Mouse (Mus musculus) CH12.LX (cell line): ENCODE results near the gene Tbc1d9b. TPM values are rescaled to one million over a fixed set of nuclear protein-coding genes. Genes with fewer than 3 reads are reported as not detected.

Experiments
- DNase-seq: peaks from one replicate; pipeline ENCODE4 v3.0.0-alpha.2; 2013; ENCODE audit errors: extremely low read depth
- H3K27ac ChIP-seq: 2 replicates; pipeline ENCODE4 v1.5.1; 2012; ENCODE audit warnings: low read depth, mild to moderate bottlenecking, control low read depth, moderate library complexity; ENCODE audit not compliant: insufficient read depth
- H3K27me3 ChIP-seq: replicated peaks from 2 replicates; pipeline ENCODE3; 2012; ENCODE audit warnings: inconsistent platforms
- H3K36me3 ChIP-seq, 2 experiments: replicated peaks in 1 of 2; 2 replicates each; pipeline versions ENCODE3 to v1.6.1; 2012; ENCODE audit warnings: inconsistent platforms in 1 of 2, low read length in 1 of 2, mild to moderate bottlenecking in 1 of 2, mixed read lengths in 1 of 2, moderate library complexity in 1 of 2; ENCODE audit not compliant: control insufficient read depth in 1 of 2, insufficient read depth in 1 of 2
- H3K4me1 ChIP-seq, 2 experiments: 2 replicates each; pipeline ENCODE4 v1.6.1; 2012; ENCODE audit warnings: inconsistent platforms in 1 of 2, moderate library complexity in 1 of 2; ENCODE audit not compliant: insufficient read depth in 2 of 2, control insufficient read depth in 1 of 2
- H3K4me2 ChIP-seq: 2 replicates; pipeline ENCODE4 v1.6.1; 2012; ENCODE audit warnings: low read depth, mild to moderate bottlenecking, control low read depth; ENCODE audit not compliant: poor library complexity, insufficient read depth, severe bottlenecking
- H3K4me3 ChIP-seq, 3 experiments: fragments of 150-350 bp in 1 of 3; sonication (generic) in 1 of 3; replicated peaks in 1 of 3; 2 replicates each; pipeline versions ENCODE3 to v1.5.1; 2011 to 2012; ENCODE audit warnings: low read depth in 2 of 3, low read length in 2 of 3, mild to moderate bottlenecking in 2 of 3, moderate library complexity in 2 of 3, control low read depth in 1 of 3, improper control_type of control experiment in 1 of 3, inconsistent platforms in 1 of 3, mixed read lengths in 1 of 3; ENCODE audit not compliant: poor library complexity in 1 of 3
- H3K79me2 ChIP-seq: replicated peaks from 2 replicates; pipeline ENCODE4 v1.6.1; 2012; ENCODE audit warnings: mild to moderate bottlenecking, moderate library complexity; ENCODE audit not compliant: control insufficient read depth, poor library complexity, insufficient read depth, severe bottlenecking; ENCODE audit errors: extremely low read depth
- H3K9ac ChIP-seq: 2 replicates; pipeline ENCODE4 v1.6.1; 2012; ENCODE audit warnings: low read depth, mild to moderate bottlenecking, control low read depth, moderate library complexity; ENCODE audit not compliant: insufficient read depth
- H3K9me3 ChIP-seq: replicated peaks from 2 replicates; pipeline ENCODE3; 2012; ENCODE audit warnings: low read length, inconsistent platforms, mixed read lengths
- BHLHE40 ChIP-seq: IDR thresholded peaks from 2 replicates; pipeline ENCODE4 v1.6.1; 2011; ENCODE audit warnings: mild to moderate bottlenecking, low read depth, low read length, improper control_type of control experiment
- CHD1 ChIP-seq: IDR thresholded peaks from 2 replicates; pipeline ENCODE4 v1.6.1; 2012; ENCODE audit warnings: low read depth, low read length, improper control_type of control experiment, inconsistent platforms
- ELF1 ChIP-seq: IDR thresholded peaks from 2 replicates; pipeline ENCODE4 v1.6.1; 2014; ENCODE audit warnings: low read depth, mild to moderate bottlenecking, inconsistent platforms, low read length, improper control_type of control experiment
- EP300 ChIP-seq: IDR thresholded peaks from 2 replicates; pipeline ENCODE4 v1.6.1; 2011; ENCODE audit warnings: low read length, improper control_type of control experiment
- ETS1 ChIP-seq: conservative IDR thresholded peaks from 2 replicates; pipeline ENCODE4 v1.6.1; 2012; ENCODE audit warnings: low read depth, mild to moderate bottlenecking, inconsistent platforms, low read length, improper control_type of control experiment, moderate library complexity
- IRF4 ChIP-seq: IDR thresholded peaks from 2 replicates; pipeline ENCODE4 v1.6.1; 2014; ENCODE audit warnings: low read depth, mild to moderate bottlenecking, inconsistent platforms, low read length, improper control_type of control experiment
- JUN ChIP-seq: IDR thresholded peaks from 2 replicates; pipeline ENCODE4 v1.6.1; 2011; ENCODE audit warnings: low read depth, mild to moderate bottlenecking, low read length, improper control_type of control experiment, moderate library complexity; ENCODE audit not compliant: insufficient read depth
- JUND ChIP-seq: conservative IDR thresholded peaks from 2 replicates; pipeline ENCODE4 v1.6.1; 2011; ENCODE audit warnings: low read depth, low read length, improper control_type of control experiment
- KAT2A ChIP-seq: IDR thresholded peaks from 2 replicates; pipeline ENCODE4 v1.6.1; 2012; ENCODE audit warnings: low read length, improper control_type of control experiment, inconsistent platforms; ENCODE audit not compliant: insufficient replicate concordance
- MAFK ChIP-seq: IDR thresholded peaks from 2 replicates; pipeline ENCODE4 v1.6.1; 2011; ENCODE audit warnings: low read length, improper control_type of control experiment; ENCODE audit not compliant: insufficient replicate concordance
- MAX ChIP-seq: IDR thresholded peaks from 2 replicates; pipeline ENCODE4 v1.6.1; 2011; ENCODE audit warnings: low read length, improper control_type of control experiment
- MAZ ChIP-seq: IDR thresholded peaks from 2 replicates; pipeline ENCODE4 v1.6.1; 2012; ENCODE audit warnings: low read depth, mild to moderate bottlenecking, inconsistent platforms, low read length, improper control_type of control experiment, moderate library complexity
- MXI1 ChIP-seq: IDR thresholded peaks from 2 replicates; pipeline ENCODE4 v1.6.1; 2011; ENCODE audit warnings: mild to moderate bottlenecking, low read depth, low read length, improper control_type of control experiment
- MYC ChIP-seq: IDR thresholded peaks from 2 replicates; pipeline ENCODE4 v1.6.1; 2011; ENCODE audit warnings: low read depth, mild to moderate bottlenecking, improper control_type of control experiment, low read length
- NELFE ChIP-seq: IDR thresholded peaks from 2 replicates; pipeline ENCODE4 v1.6.1; 2011; ENCODE audit warnings: low read depth, low read length, improper control_type of control experiment
- POLR2A ChIP-seq: IDR thresholded peaks from 2 replicates; pipeline ENCODE4 v1.6.1; 2011; ENCODE audit warnings: low read depth, mild to moderate bottlenecking, improper control_type of control experiment, low read length
- SMC3 ChIP-seq: IDR thresholded peaks from 2 replicates; pipeline ENCODE4 v1.6.1; 2011; ENCODE audit warnings: low read depth, low read length, improper control_type of control experiment
- TCF12 ChIP-seq: IDR thresholded peaks from 2 replicates; pipeline ENCODE4 v1.6.1; 2014; ENCODE audit warnings: low read depth, mild to moderate bottlenecking, inconsistent platforms, low read length, improper control_type of control experiment
- USF1 ChIP-seq: IDR thresholded peaks from 2 replicates; pipeline ENCODE4 v1.6.1; 2014; ENCODE audit warnings: low read depth, mild to moderate bottlenecking, inconsistent platforms, low read length, improper control_type of control experiment
- USF2 ChIP-seq: conservative IDR thresholded peaks from 2 replicates; pipeline ENCODE4 v1.6.1; 2011; ENCODE audit warnings: low read depth, low read length, improper control_type of control experiment
- ZKSCAN1 ChIP-seq: IDR thresholded peaks from 2 replicates; pipeline ENCODE4 v1.6.1; 2012; ENCODE audit warnings: low read depth, inconsistent platforms, low read length, improper control_type of control experiment, borderline replicate concordance
- ZNF384 ChIP-seq: IDR thresholded peaks from 2 replicates; pipeline ENCODE4 v1.6.1; 2012; ENCODE audit warnings: low read depth, low read length, improper control_type of control experiment, inconsistent platforms
- dilution Hi-C: fragments of 300-500 bp; cut with MboI; formaldehyde crosslinking; loops from 2 replicates; pipeline ENCODE4 v1.14.3; 2020; ENCODE audit warnings: low sequenced_read_pairs; ENCODE audit not compliant: extremely low pct_unique_long_range_greater_than_20kb, extremely low pct_ligation_motif_present
- in situ Hi-C: fragments of 300-500 bp; cut with MboI; formaldehyde crosslinking; loops from 3 replicates; pipeline ENCODE4 v1.14.3; 2019; ENCODE audit warnings: low sequenced_read_pairs, low pct_ligation_motif_present, low pct_unique_long_range_greater_than_20kb, mixed read lengths
- polyA plus RNA-seq: library from polyadenylated mRNA; unstranded; fragments of >175 nt; gene quantifications from 2 replicates; pipeline ENCODE4 v1.2.1, GENCODE M21; 2012; ENCODE audit warnings: low read depth; ENCODE audit not compliant: insufficient read length
- total RNA-seq, 2 experiments: library from RNA; depleted of rRNA; stranded (reverse); fragments of 300-350 nt in 1 of 2; fragments of >200 nt in 1 of 2; gene quantifications; 2 replicates each; pipeline ENCODE4 v1.2.3; 2012 to 2014

Tbc1d9b gene
- total and polyA plus RNA-seq, 3 experiments = 14.1 to 28.6 (median 27.9) TPM

DNA sequence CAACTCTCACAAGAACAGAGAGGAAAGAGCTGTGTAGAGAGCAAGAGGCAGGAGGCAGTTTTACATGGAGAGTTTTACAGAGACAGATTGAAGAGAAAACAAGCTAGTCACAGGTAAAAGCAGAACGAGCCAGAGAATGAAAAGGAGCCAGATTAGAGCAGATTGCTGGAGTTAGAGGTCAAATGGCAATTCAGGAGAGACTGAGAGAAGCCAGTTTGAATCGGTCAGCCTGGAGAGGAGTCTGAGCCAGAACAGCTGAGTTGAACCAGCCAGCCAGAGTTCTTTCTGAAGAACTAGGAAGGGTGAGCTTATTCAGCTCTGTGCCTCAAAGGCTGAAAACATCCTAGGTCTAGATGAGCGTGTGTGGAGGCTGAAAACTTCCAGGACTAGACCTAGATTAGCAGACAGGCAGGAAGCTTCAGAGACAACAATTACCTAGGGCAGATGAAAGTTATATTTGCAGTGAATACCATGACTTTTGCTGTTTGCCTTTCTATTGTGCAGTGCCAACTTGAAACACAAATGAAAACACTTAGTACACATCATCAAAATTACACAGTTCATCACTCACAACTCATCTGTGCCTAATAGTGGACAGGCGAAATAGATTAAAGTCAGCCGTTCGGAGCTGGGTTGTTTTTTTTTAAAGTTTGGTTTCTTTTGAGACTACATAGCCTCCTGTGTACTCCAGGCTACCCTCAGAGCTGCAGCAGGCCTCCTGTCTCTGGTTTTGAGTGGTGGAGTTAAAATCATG, 49.5 kb downstream of the Tbc1d9b start:
- Histone ChIP-seq H3K79me2 (no peaks in the 10 kb centered on the region), H3K9me3 (no peaks in the 10 kb centered on the region), H3K27ac (no peak overlapping the region), H3K9ac (no peak overlapping the region), H3K4me1 (peaks cover 8 to 51% of the 10 kb centered on the region in 2 experiments), H3K27me3 (no peaks in the 10 kb centered on the region), H3K36me3 (peaks cover 34 to 72% of the 10 kb centered on the region in 2 experiments), H3K4me2 (no peak overlapping the region), H3K4me3 (no peak overlapping the region)
- dilution Hi-C loops (no loop called here), in situ Hi-C loops (no loop called here)
- no peak for TF ChIP-seq MYC
- no peak for TF ChIP-seq MXI1
- no peak for TF ChIP-seq NELFE
- TF ChIP-seq ELF1 = no peak
- TF ChIP-seq ZNF384 = no peak
- TF ChIP-seq ZKSCAN1 = no peak
- TF ChIP-seq MAZ = no peak
- TF ChIP-seq JUN = no peak
- TF ChIP-seq JUND = no peak
- no peak for TF ChIP-seq TCF12
- TF ChIP-seq KAT2A = no peak
- no peak for TF ChIP-seq MAX
- TF ChIP-seq CHD1 = no peak
- TF ChIP-seq USF2 = no peak
- no peak for TF ChIP-seq BHLHE40
- TF ChIP-seq SMC3 = no peak
- no peak for DNase-seq

DNA sequence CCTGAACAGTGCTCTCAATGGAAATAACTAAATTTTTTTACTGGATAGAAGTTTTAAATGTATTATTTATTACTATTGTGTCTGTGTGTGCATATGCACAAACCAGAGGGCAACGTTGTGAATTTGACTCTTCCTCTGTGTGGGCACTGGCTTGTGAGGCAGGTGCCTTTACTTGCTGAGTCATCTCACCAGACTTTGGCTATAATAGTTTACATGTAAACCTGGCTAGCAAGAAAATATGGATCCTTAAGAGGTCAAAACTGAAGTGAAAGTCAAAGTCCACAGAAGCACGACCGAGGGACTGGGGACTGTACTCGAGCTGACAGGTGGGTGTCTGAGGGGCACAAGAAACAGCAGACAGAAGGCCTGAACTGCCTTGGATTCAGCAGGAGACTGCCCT, 51.5 kb downstream of the Tbc1d9b start:
- Histone ChIP-seq H3K36me3 (peaks cover 34 to 75% of the 10 kb centered on the region in 2 experiments), H3K4me3 (no peak overlapping the region), H3K4me1 (peaks cover 4 to 48% of the 10 kb centered on the region in 2 experiments), H3K9ac (no peak overlapping the region), H3K27me3 (no peaks in the 10 kb centered on the region), H3K27ac (peak overlapping the region; percentile 40), H3K9me3 (no peaks in the 10 kb centered on the region), H3K79me2 (no peaks in the 10 kb centered on the region), H3K4me2 (no peak overlapping the region)
- in situ Hi-C loops = no loop called here
- DNase-seq = peak; percentile 48
- TF ChIP-seq USF1 (no peak), TCF12 (peak; percentile 8; the same call in 1 of the 2 replicates), BHLHE40 (0 out of 2 replicates have a peak, but pooled peaks have one; percentile 35), POLR2A (no peak), MAFK (peak; percentile 83), IRF4 (peak; percentile 34; the same call in 1 of the 2 replicates), ETS1 (0 out of 2 replicates have a peak, but pooled peaks have one; percentile 15), EP300 (peak; percentile 65)
- dilution Hi-C loops = no loop called here
